Mouse (Mus musculus): Measurements from ENCODE around the gene Crabp2.

Gene Crabp2

GRCm38 (mm10) chr3:87927452-87927851 lies 21.0 kb upstream of the Crabp2 start:
- no peak for DNase-seq (ENCODE audit: low spot score)

- DNase-seq (ENCODE audit: low spot score): no peak
These were observed 19.0 kb upstream of the Crabp2 start for GRCm38 (mm10) chr3:87929341-87930077.

- DNase-seq (ENCODE audit: low spot score): peak; percentile 97
These were observed 18.2 kb upstream of the Crabp2 start, which contains the start of the genes Isg20l2 and Rrnad1 for GRCm38 (mm10) chr3:87930078-87930795. TSS of gene Isg20l2 (plus strand) at chr3:87930314. TSS of gene Rrnad1 (minus strand) at chr3:87930717.

GRCm38 (mm10) chr3:87934026-87934425 lies 14.4 kb upstream of the Crabp2 start:
- DNase-seq (ENCODE audit: low spot score): no peak

GRCm38 (mm10) chr3:87934501-87934900 lies 14.0 kb upstream of the Crabp2 start:
- no peak for DNase-seq (ENCODE audit: low spot score)

GRCm38 (mm10) chr3:87935201-87935600 lies 13.3 kb upstream of the Crabp2 start:
- DNase-seq (ENCODE audit: low spot score): no peak

- DNase-seq (ENCODE audit: low spot score): peak; percentile 90
These were observed 12.7 kb upstream of the Crabp2 start for GRCm38 (mm10) chr3:87935776-87936175.

- DNase-seq (ENCODE audit: low spot score): no peak
These were observed 7.9 kb upstream of the Crabp2 start for GRCm38 (mm10) chr3:87940611-87941010.

- DNase-seq (ENCODE audit: low spot score): no peak
These were observed 6.0 kb upstream of the Crabp2 start for GRCm38 (mm10) chr3:87942471-87942870.

- DNase-seq (ENCODE audit: low spot score): no peak
These were observed 4.9 kb upstream of the Crabp2 start for GRCm38 (mm10) chr3:87943586-87943985.

- DNase-seq (ENCODE audit: low spot score): peak; percentile 44
These were observed 3.4 kb upstream of the Crabp2 start for GRCm38 (mm10) chr3:87944838-87945600.

- DNase-seq (ENCODE audit: low spot score): no peak
These were observed 2.5 kb upstream of the Crabp2 start for GRCm38 (mm10) chr3:87945781-87946540.

- no peak for DNase-seq (ENCODE audit: low spot score)
These were observed 2.0 kb upstream of the Crabp2 start for GRCm38 (mm10) chr3:87946541-87946860.

- DNase-seq (ENCODE audit: low spot score): no peak
These were observed 1.2 kb upstream of the Crabp2 start for GRCm38 (mm10) chr3:87947056-87947810.

GRCm38 (mm10) chr3:87947811-87948199 lies 661 bp upstream of the Crabp2 start:
- DNase-seq (ENCODE audit: low spot score): no peak

GRCm38 (mm10) chr3:87949266-87949954 lies 944 bp downstream of the Crabp2 start:
- no peak for DNase-seq (ENCODE audit: low spot score)

GRCm38 (mm10) chr3:87949955-87950515 lies 1.6 kb downstream of the Crabp2 start:
- no peak for DNase-seq (ENCODE audit: low spot score)

- no peak for DNase-seq (ENCODE audit: low spot score)
These were observed 3.5 kb downstream of the Crabp2 start for GRCm38 (mm10) chr3:87951946-87952345.

GRCm38 (mm10) chr3:87952440-87952839 lies 4.0 kb downstream of the Crabp2 start:
- no peak for DNase-seq (ENCODE audit: low spot score)

- no peak for DNase-seq (ENCODE audit: low spot score)
These were observed 9.6 kb downstream of the Crabp2 start for GRCm38 (mm10) chr3:87958056-87958455.

Data from urinary bladder, postnatal 14 days (tissue).